ENCODE assay signal across 8 mouse cellular contexts in the genomic region with DNA sequence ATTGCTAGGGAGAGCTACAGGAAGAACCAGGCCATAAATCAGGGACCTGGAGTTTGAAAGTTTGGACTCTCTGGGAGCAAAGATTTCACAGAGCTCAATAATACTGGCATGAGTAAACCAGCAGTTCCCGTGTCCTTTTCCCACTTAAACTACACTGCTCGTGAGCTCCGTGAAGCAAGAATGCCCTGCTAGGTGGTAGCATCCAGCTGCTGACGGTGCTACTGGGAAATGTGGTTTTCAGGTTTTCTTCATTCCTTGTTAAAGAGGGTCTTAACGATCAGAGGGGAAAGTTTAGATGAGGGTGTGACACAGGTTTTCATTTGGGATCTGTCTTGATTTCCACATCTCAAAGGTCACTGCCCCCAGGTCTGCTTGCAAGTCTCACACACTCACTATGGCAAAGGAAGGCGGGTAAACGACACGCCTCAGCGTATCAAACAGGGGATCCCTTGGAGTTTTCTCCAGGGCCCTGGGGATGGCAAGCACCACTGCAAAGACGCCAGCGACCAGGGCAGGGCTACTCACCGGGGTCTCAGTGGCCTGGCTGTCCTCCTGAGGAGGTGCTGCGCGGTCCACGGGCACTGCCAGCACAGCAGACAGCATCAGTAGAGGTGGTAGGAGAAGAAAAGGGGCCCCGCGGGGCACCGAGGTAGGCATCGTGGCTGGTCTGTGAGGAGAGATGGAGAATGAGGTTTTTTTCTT. TPM values are rescaled to one million over a fixed set of nuclear protein-coding genes. Genes with fewer than 3 reads are reported as not detected.
DNase-seq lines count a peak whose midpoint lies in the region; ATAC-seq and TF ChIP-seq lines count a peak whose summit lies in the region.

No protein-coding gene starts in this region.

- no peaks in the 10 kb centered on the region for H3K4me1 ChIP-seq in cortical plate, adult 2 months (ENCODE audit: control insufficient read depth, insufficient read depth, low read length)
- H3K4me1 ChIP-seq in hindbrain, postnatal 0 days (ENCODE audit: insufficient read depth, low read length) = peaks cover 12% of the 10 kb centered on the region; the same call in 1 of the 2 replicates
- H3K4me1 ChIP-seq in midbrain, embryonic 15.5 days = peaks cover 16% of the 10 kb centered on the region

- peak; percentile 4; the same call in 1 of the 2 replicates for ATAC-seq in hindbrain, postnatal 0 days
- ATAC-seq in midbrain, embryonic 15.5 days (replicated peaks) = peak; percentile 31

- peak overlapping the region; percentile 98 for H3K4me3 ChIP-seq in left cerebral cortex, adult 2 months
- peak overlapping the region; percentile 62 for H3K4me3 ChIP-seq in cortical plate, adult 2 months (ENCODE audit: insufficient read depth, low read length)
- peak overlapping the region; percentile 81 for H3K4me3 ChIP-seq in hindbrain, postnatal 0 days (ENCODE audit: low read length)
- peak overlapping the region; percentile 81 for H3K4me3 ChIP-seq in midbrain, embryonic 15.5 days

- no peak for TF ChIP-seq POLR2A in cortical plate, adult 2 months (IDR thresholded peaks at IDR 0.05; ENCODE audit: extremely low read depth, insufficient read depth, low read length)

- intact Hi-C loops in left cerebral cortex, adult 2 months (cut with DNase I) = no loop called here

- peak overlapping the region; percentile 76 for H3K4me2 ChIP-seq in hindbrain, postnatal 0 days (ENCODE audit: low read depth, low read length)
- peak overlapping the region; percentile 93 for H3K4me2 ChIP-seq in midbrain, embryonic 15.5 days

- no peaks in the 10 kb centered on the region for H3K9me3 ChIP-seq in hindbrain, postnatal 0 days (ENCODE audit: low read length)
- no peaks in the 10 kb centered on the region for H3K9me3 ChIP-seq in midbrain, embryonic 15.5 days

- H3K9ac ChIP-seq in hindbrain, postnatal 0 days (replicated peaks; ENCODE audit: low read length) = peak overlapping the region; percentile 87
- H3K9ac ChIP-seq in midbrain, embryonic 15.5 days = peak overlapping the region; percentile 83

- DNase-seq in left cerebral cortex, adult 2 months (ENCODE audit: extremely low spot score in 1 of 2, low spot score in 2 of 2) = no peak
- DNase-seq in left cerebral cortex, adult 18-20 months (ENCODE audit: low spot score in 2 of 2) = no peak
- no peak for DNase-seq in hindbrain, postnatal 0 days (ENCODE audit: low spot score)
- DNase-seq in layer of hippocampus, postnatal 10 days (ENCODE audit: low spot score in 2 of 2) = no peak
- no peak for DNase-seq in B cell, adult 2 months
- DNase-seq in urinary bladder, adult 2 months (ENCODE audit: low spot score) = no peak

- H3K36me3 ChIP-seq in hindbrain, postnatal 0 days (ENCODE audit: insufficient read depth, low read length) = peaks cover 3% of the 10 kb centered on the region; the same call in 1 of the 2 replicates
- 0 out of 2 replicates have a peak, but pooled peaks cover 4% of the 10 kb centered on the region for H3K36me3 ChIP-seq in midbrain, embryonic 15.5 days (replicated peaks)

- WGBS in hindbrain, postnatal 0 days = 34% methylated on average over 19 of the region's 19 CpGs
- 44% methylated on average over 19 of the region's 19 CpGs for WGBS in midbrain, embryonic 15.5 days

- peak overlapping the region; percentile 88; the same call in 1 of the 2 replicates for H3K27ac ChIP-seq in left cerebral cortex, adult 2 months
- H3K27ac ChIP-seq in cortical plate, adult 2 months (ENCODE audit: insufficient read depth, low read length) = no peak overlapping the region
- peak overlapping the region; percentile 85; the same call in 1 of the 2 replicates for H3K27ac ChIP-seq in hindbrain, postnatal 0 days
- peak overlapping the region; percentile 86 for H3K27ac ChIP-seq in midbrain, embryonic 15.5 days

- TF ChIP-seq CTCF in left cerebral cortex, adult 2 months (IDR thresholded peaks at IDR 0.05) = no peak
- no peak for TF ChIP-seq CTCF in cortical plate, adult 2 months (IDR thresholded peaks at IDR 0.05; ENCODE audit: extremely low read depth, insufficient read depth, low read length)
- no peak for TF ChIP-seq CTCF in hindbrain, postnatal 0 days (IDR thresholded peaks at IDR 0.05; ENCODE audit: low read depth)

- no peaks in the 10 kb centered on the region for H3K27me3 ChIP-seq in hindbrain, postnatal 0 days (ENCODE audit: insufficient read depth, low read length)
- H3K27me3 ChIP-seq in midbrain, embryonic 15.5 days (replicated peaks) = no peaks in the 10 kb centered on the region

RNA-seq across cellular contexts. Expression of a gene that starts 0.9 kb away (rescaled TPM):
- total RNA-seq in left cerebral cortex, adult 2 months (2021) = 100 to 1,000 TPM in 1 of 2 experiments, 10 to 100 TPM in 1; 95.4 to 106 TPM
- 100 to 1,000 TPM; 111 to 112 TPM for total RNA-seq in left cerebral cortex, adult 18-20 months (2021)
- polyA plus RNA-seq in cortical plate, adult 2 months (2012; rRNA removed) = 88.2 and 99.6 TPM in 2 replicates
- 91.6 and 93.7 TPM in 2 replicates for total RNA-seq in hindbrain, postnatal 0 days (2014; rRNA removed)
- polyA plus RNA-seq in hindbrain, postnatal 0 days (2015; fragmentation: Nextera tagmentation; extraction: Ambion mirVana) = 133 and 144 TPM in 2 replicates
- 118 and 121 TPM in 2 replicates for polyA plus RNA-seq in midbrain, embryonic 15.5 days (2015; fragmentation: Nextera tagmentation; extraction: Ambion mirVana)
- total RNA-seq in layer of hippocampus, postnatal 10 days (2021) = 100 to 1,000 TPM; 107 to 117 TPM
- 225 and 264 TPM in 2 replicates for polyA plus RNA-seq in urinary bladder, adult 2 months (2012; rRNA removed)

RNA-seq across cellular contexts. Expression of a gene that starts 16.7 kb away (rescaled TPM):
- 10 to 100 TPM; 25.2 to 29.3 TPM for total RNA-seq in left cerebral cortex, adult 2 months (2021)
- 10 to 100 TPM; 23.1 to 25.9 TPM for total RNA-seq in left cerebral cortex, adult 18-20 months (2021)
- polyA plus RNA-seq in cortical plate, adult 2 months (2012; rRNA removed) = 19.4 and 20.0 TPM in 2 replicates
- total RNA-seq in hindbrain, postnatal 0 days (2014; rRNA removed) = 19.2 and 19.8 TPM in 2 replicates
- 21.6 and 25.4 TPM in 2 replicates for polyA plus RNA-seq in hindbrain, postnatal 0 days (2015; fragmentation: Nextera tagmentation; extraction: Ambion mirVana)
- 11.7 and 12.5 TPM in 2 replicates for polyA plus RNA-seq in midbrain, embryonic 15.5 days (2015; fragmentation: Nextera tagmentation; extraction: Ambion mirVana)
- 10 to 100 TPM; 23.6 to 29.3 TPM for total RNA-seq in layer of hippocampus, postnatal 10 days (2021)
- polyA plus RNA-seq in urinary bladder, adult 2 months (2012; rRNA removed) = 27.8 and 30.5 TPM in 2 replicates

RNA-seq across cellular contexts. Expression of a gene that starts 16.8 kb away (rescaled TPM):
- 1 to 10 TPM; 4.2 to 5.1 TPM for total RNA-seq in left cerebral cortex, adult 2 months (2021)
- 1 to 10 TPM; 6.1 to 8.2 TPM for total RNA-seq in left cerebral cortex, adult 18-20 months (2021)
- polyA plus RNA-seq in cortical plate, adult 2 months (2012; rRNA removed) = 5.1 and 6.3 TPM in 2 replicates
- total RNA-seq in hindbrain, postnatal 0 days (2014; rRNA removed) = 2.4 and 2.8 TPM in 2 replicates
- polyA plus RNA-seq in hindbrain, postnatal 0 days (2015; fragmentation: Nextera tagmentation; extraction: Ambion mirVana) = 2.1 and 2.2 TPM in 2 replicates
- 1.3 TPM in 2 replicates for polyA plus RNA-seq in midbrain, embryonic 15.5 days (2015; fragmentation: Nextera tagmentation; extraction: Ambion mirVana)
- total RNA-seq in layer of hippocampus, postnatal 10 days (2021) = under 1 TPM; 0.80 to 0.94 TPM
- 11.7 and 14.3 TPM in 2 replicates for polyA plus RNA-seq in urinary bladder, adult 2 months (2012; rRNA removed)

RNA-seq across cellular contexts. Expression of a gene that starts 20.7 kb away (rescaled TPM):
- total RNA-seq in left cerebral cortex, adult 2 months (2021) = 1 to 10 TPM; 3.7 to 4.8 TPM
- 1 to 10 TPM; 3.9 to 4.7 TPM for total RNA-seq in left cerebral cortex, adult 18-20 months (2021)
- 5.9 and 6.5 TPM in 2 replicates for polyA plus RNA-seq in cortical plate, adult 2 months (2012; rRNA removed)
- 4.3 and 4.7 TPM in 2 replicates for total RNA-seq in hindbrain, postnatal 0 days (2014; rRNA removed)
- polyA plus RNA-seq in hindbrain, postnatal 0 days (2015; fragmentation: Nextera tagmentation; extraction: Ambion mirVana) = 5.9 and 6.2 TPM in 2 replicates
- polyA plus RNA-seq in midbrain, embryonic 15.5 days (2015; fragmentation: Nextera tagmentation; extraction: Ambion mirVana) = 4.0 and 4.1 TPM in 2 replicates
- 1 to 10 TPM; 2.0 to 2.6 TPM for total RNA-seq in layer of hippocampus, postnatal 10 days (2021)
- polyA plus RNA-seq in urinary bladder, adult 2 months (2012; rRNA removed) = 5.7 and 7.7 TPM in 2 replicates

RNA-seq across cellular contexts. Expression of a gene that starts 22.7 kb away (rescaled TPM):
- total RNA-seq in left cerebral cortex, adult 2 months (2021) = 1 to 10 TPM; 1.5 to 2.0 TPM
- 1 to 10 TPM; 2.5 to 3.8 TPM for total RNA-seq in left cerebral cortex, adult 18-20 months (2021)
- polyA plus RNA-seq in cortical plate, adult 2 months (2012; rRNA removed) = 0.19 TPM in 1 of 2 replicates, not detected in the other
- total RNA-seq in hindbrain, postnatal 0 days (2014; rRNA removed) = not detected in 2 replicates
- not detected in 2 replicates for polyA plus RNA-seq in hindbrain, postnatal 0 days (2015; fragmentation: Nextera tagmentation; extraction: Ambion mirVana)
- polyA plus RNA-seq in midbrain, embryonic 15.5 days (2015; fragmentation: Nextera tagmentation; extraction: Ambion mirVana) = not detected in 2 replicates
- total RNA-seq in layer of hippocampus, postnatal 10 days (2021) = 1 to 10 TPM; 1.2 to 1.4 TPM
- 0.29 and 0.31 TPM in 2 replicates for polyA plus RNA-seq in urinary bladder, adult 2 months (2012; rRNA removed)
